Mouse (Mus musculus) heart, embryonic 12.5 days (tissue): Measurements from ENCODE around the gene Clca3b. TPM values are rescaled to one million over a fixed set of nuclear protein-coding genes. Genes with fewer than 3 reads are reported as not detected.
"Not testable (repeated sequence)": the region's sequence is repeated elsewhere in the genome, so short reads cannot be mapped to it uniquely, and the experiment has no call there.

Experiments
- ATAC-seq: fragments of 200-750 bp; cut with Nextera tagmentation; 2 replicates; pipeline ENCODE4 v1.8.0; 2017; ENCODE audit warnings: moderate TSS enrichment, moderate library complexity; ENCODE audit not compliant: insufficient number of reproducible peaks, low FRiP score
- H3K27ac ChIP-seq: fragments of 300-500 bp; sonication (generic); 2 replicates; pipeline ENCODE4 v1.5.1; 2016; ENCODE audit warnings: mild to moderate bottlenecking, moderate library complexity; ENCODE audit not compliant: poor library complexity, severe bottlenecking
- H3K27me3 ChIP-seq: fragments of 300-500 bp; sonication (generic); replicated peaks from 2 replicates; pipeline ENCODE4 v1.6.1; 2016; ENCODE audit warnings: mild to moderate bottlenecking, moderate library complexity
- H3K36me3 ChIP-seq: fragments of 300-500 bp; sonication (generic); 2 replicates; pipeline ENCODE4 v1.6.1; 2016; ENCODE audit warnings: mild to moderate bottlenecking, moderate library complexity
- H3K4me1 ChIP-seq: fragments of 300-500 bp; sonication (generic); replicated peaks from 2 replicates; pipeline ENCODE4 v1.6.1; 2016; ENCODE audit warnings: mild to moderate bottlenecking
- H3K4me2 ChIP-seq: fragments of 300-500 bp; sonication (generic); 2 replicates; pipeline ENCODE4 v1.6.1; 2016; ENCODE audit warnings: mild to moderate bottlenecking, moderate library complexity
- H3K4me3 ChIP-seq: fragments of 300-500 bp; sonication (generic); 2 replicates; pipeline ENCODE4 v1.5.1; 2016; ENCODE audit warnings: mild to moderate bottlenecking
- H3K9ac ChIP-seq: fragments of 300-500 bp; sonication (generic); 2 replicates; pipeline ENCODE4 v1.6.1; 2016; ENCODE audit warnings: mild to moderate bottlenecking, moderate library complexity
- H3K9me3 ChIP-seq: fragments of 300-500 bp; sonication (generic); replicated peaks from 2 replicates; pipeline ENCODE4 v1.6.1; 2016; ENCODE audit warnings: mild to moderate bottlenecking, moderate library complexity
- WGBS: fragments of 180-500 bp; shearing (Covaris S2); methylation state at CpG from one replicate; pipeline ENCODE4 v1.1.7; 2016; 5-methylcytosine and 5-hydroxymethylcytosine counted together
- polyA plus RNA-seq: library from polyadenylated mRNA; unstranded; fragments of >200 nt; fragmentation: Nextera tagmentation; extraction: Ambion mirVana; gene quantifications from 2 replicates; pipeline ENCODE4 v1.2.1, GENCODE M21; 2016

Clca3b gene
- polyA plus RNA-seq, 1 experiment from 2014 or later = not detected

DNA sequence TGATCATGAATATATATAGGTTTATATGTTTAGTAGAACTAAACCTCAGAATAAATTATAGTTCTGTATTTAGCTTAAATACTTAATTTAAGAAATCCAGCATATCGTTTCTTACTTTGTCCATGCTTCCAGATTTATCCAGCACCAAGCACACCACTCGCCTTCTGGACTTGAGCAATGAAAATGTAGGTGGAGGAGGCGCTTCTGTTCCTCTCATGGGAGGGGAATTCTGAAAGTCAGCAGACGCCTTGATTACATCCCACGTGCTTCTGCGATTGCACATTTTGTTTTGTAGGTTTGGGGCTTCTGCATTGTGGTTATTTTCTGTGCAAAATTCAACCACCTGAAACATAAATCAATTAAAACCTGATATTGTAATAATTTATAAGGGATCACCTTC lies 35.8 kb downstream of the Clca3b start:
- not testable (repeated sequence) for H3K9ac ChIP-seq, H3K4me1 ChIP-seq, H3K27me3 ChIP-seq, H3K27ac ChIP-seq, H3K4me3 ChIP-seq, H3K9me3 ChIP-seq, H3K4me2 ChIP-seq, ATAC-seq, H3K36me3 ChIP-seq
- WGBS = 82% methylated on average over 6 of the region's 6 CpGs

DNA sequence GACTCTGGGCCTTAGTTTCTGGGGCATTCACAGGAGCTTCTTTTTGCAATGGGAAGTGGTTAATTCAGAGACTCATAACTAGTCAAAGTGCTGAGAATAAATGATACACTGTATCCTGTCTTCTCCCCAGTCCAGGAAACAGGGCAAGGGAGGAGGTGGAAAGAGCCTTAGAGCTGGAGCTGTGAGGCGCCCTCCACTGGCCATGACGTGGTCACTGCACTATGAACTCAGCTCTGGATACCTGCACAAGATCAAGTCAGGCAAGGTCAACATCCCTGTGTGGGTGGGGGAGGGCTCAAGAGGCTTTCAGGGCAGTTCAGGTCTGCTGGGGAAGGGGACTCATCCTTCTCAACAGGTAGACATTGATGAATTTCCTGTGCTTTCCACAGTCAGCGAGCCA lies 37.3 kb downstream of the Clca3b start:
- Histone ChIP-seq H3K4me1 (no peaks in the 10 kb centered on the region), H3K9me3 (no peaks in the 10 kb centered on the region), H3K4me2 (no peak overlapping the region), H3K27me3 (no peaks in the 10 kb centered on the region), H3K27ac (no peak overlapping the region), H3K9ac (no peak overlapping the region), H3K36me3 (no peaks in the 10 kb centered on the region), H3K4me3 (no peak overlapping the region)
- no peak for ATAC-seq
- 38% methylated on average over 3 of the region's 3 CpGs for WGBS

DNA sequence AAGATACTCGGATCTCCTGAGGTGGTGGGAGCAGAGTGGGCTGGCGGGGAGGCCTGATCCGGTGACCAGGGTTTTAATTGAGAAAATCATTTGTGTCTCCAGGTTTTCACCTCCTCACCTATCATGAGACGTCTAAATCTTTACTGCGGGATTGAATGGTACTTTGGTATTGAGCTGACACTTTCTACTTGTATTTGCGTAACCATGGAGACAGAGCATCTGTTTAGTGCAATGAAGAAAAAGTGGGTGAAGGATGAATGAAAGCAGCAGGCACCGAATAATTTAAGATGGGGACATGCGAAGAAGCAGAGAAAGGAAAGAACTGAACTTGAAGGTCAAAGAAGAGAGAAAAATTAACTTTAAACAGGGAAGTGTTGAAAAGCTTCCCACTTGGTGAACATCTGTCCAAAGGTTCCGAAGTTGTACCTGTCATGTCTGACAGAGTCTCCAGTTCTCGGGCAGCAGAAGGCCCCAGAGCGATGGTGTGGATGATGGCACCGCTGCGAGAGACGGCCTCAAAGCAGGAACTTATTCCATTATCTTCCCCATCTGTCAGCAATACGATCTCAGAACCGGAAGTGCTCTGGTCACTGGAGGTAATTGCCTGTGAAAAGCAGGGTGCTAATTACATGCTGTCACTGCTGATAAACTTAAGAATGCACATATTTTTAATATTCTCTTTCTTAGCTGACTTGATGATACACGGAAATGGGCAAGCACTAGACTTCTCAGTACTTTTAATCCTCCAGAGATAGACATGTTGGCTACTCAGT lies 40.8 kb downstream of the Clca3b start:
- H3K36me3 ChIP-seq, H3K9me3 ChIP-seq, H3K9ac ChIP-seq, H3K27ac ChIP-seq, ATAC-seq, H3K4me1 ChIP-seq, H3K27me3 ChIP-seq, H3K4me3 ChIP-seq, H3K4me2 ChIP-seq: not testable (repeated sequence)
- WGBS = 64% methylated on average over 16 of the region's 17 CpGs

DNA sequence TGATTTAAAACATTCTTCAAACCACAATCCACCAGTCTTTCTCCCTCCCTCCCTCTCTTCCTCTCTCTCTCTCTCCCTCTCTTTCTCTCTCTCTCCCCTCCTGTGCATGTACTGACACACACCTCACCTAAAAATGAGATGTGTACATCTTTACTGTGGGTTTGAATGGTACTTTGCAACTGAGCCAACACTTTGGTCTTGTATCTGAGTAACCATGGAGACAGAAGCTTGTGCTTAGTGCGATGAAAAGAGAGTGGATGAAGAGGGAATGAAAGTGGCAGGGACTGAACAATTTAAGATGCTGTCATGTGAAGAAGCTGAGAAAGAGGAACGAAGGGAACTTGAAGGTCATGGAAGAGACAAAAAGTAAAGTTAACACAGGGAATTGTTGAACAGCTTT lies 42.5 kb downstream of the Clca3b start:
- H3K27me3 ChIP-seq, H3K36me3 ChIP-seq, H3K27ac ChIP-seq, H3K9me3 ChIP-seq, H3K9ac ChIP-seq, ATAC-seq, H3K4me1 ChIP-seq, H3K4me2 ChIP-seq, H3K4me3 ChIP-seq: not testable (repeated sequence)
- 63% methylated on average over 2 of the region's 2 CpGs for WGBS

DNA sequence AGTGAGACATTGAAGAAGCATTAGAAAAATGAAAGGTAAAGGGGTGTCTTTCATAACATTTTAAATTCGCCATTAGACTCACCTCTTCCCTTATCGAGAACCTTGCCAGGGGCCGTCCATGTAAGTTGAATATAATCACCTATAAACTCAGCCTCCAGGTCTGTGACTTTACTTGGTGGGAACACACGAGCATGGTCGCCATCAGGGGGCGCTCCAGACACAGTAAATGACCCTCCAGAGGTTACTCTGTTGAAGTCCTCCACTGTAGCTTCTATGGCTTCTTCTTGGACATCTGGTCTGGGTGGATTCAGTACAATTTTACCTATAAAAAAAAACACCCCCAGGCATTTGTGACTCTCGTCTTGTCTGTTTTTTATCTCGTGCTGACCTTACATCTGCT lies 47.3 kb downstream of the Clca3b start:
- Histone ChIP-seq H3K4me2 (no peak overlapping the region), H3K27ac (no peak overlapping the region), H3K36me3 (no peaks in the 10 kb centered on the region), H3K4me1 (no peaks in the 10 kb centered on the region), H3K9me3 (no peaks in the 10 kb centered on the region), H3K4me3 (no peak overlapping the region), H3K9ac (no peak overlapping the region), H3K27me3 (no peaks in the 10 kb centered on the region)
- WGBS = 30% methylated on average over 8 of the region's 8 CpGs
- no peak for ATAC-seq

DNA sequence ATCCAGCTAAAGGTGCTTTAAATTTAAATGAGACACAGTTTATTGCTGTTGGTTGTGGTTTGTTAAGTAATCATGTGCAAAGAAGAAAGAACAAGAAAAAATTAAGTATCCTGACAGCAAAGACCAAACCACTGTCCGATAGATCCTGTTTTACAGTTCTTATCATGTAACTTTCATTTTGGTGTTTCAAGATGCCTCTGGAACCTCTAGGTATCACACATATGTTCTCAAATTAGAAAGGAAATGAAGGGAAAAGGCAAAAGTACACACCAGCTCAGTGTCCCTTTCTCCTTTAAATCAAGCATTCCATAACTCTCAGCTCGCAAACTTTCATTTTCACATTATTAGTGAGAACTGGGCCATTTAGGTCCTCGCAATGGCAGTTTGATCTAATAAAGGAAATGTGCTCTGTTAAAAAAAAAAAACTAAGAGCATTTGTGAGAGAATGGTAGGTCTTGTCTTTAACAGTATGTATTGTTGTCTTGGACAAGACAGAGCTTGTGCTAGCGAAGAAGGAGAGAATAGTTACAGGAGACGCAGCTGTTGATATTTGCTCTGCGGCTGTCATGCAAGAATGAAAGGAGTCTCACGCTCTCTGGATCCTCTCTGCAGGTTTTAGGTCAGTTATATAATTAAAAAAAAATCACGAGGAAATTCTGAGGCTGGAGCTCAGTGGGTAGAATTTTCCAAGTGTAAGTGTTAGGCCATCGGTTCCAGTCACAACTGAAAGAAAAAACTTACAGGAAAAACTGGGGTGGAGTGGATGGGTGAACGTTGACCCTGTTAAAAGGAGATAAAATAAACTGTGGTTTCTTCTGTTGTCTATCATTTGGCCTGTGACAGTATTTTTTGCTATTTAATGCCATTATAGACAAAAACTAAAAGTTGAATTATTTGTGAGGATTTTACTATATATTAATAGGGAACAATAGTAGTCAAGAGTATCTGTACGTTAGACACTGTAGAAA lies 63.7 kb downstream of the Clca3b start:
- Histone ChIP-seq H3K9me3 (no peaks in the 10 kb centered on the region), H3K36me3 (no peaks in the 10 kb centered on the region), H3K4me2 (no peak overlapping the region), H3K4me3 (no peak overlapping the region), H3K4me1 (no peaks in the 10 kb centered on the region), H3K27ac (no peak overlapping the region), H3K9ac (no peak overlapping the region), H3K27me3 (no peaks in the 10 kb centered on the region)
- ATAC-seq = no peak
- WGBS = 78% methylated on average over 11 of the region's 11 CpGs

Other genes with a start within 250 kb of the Clca3b start
- gene Sh3glb1, start 129.0 kb downstream of the Clca3b start, polyA plus RNA-seq = 145 and 147 TPM in 2 replicates
- gene Clca3a1, start 88.4 kb downstream of the Clca3b start, polyA plus RNA-seq = 22.1 and 24.1 TPM in 2 replicates
- gene Clca3a2, start 29.9 kb downstream of the Clca3b start, polyA plus RNA-seq = 0.72 and 0.78 TPM in 2 replicates
- not detected in 2 replicates for gene Clca4b, start 83.2 kb upstream of the Clca3b start, polyA plus RNA-seq
- not detected in 2 replicates for gene Clca4a, start 125.7 kb upstream of the Clca3b start, polyA plus RNA-seq
- gene Clca1, start 183.4 kb upstream of the Clca3b start, polyA plus RNA-seq = not detected in 2 replicates